Mouse (Mus musculus): ENCODE data around the gene Foxo1. TPM values are rescaled to one million over a fixed set of nuclear protein-coding genes. Genes with fewer than 3 reads are reported as not detected.

The Foxo1 gene
- polyA plus RNA-seq, 1 experiment from 2014 or later: 5.4 TPM

- ATAC-seq (replicated peaks; ENCODE audit: insufficient number of reproducible peaks, insufficient read depth, low FRiP score, low read depth): no peak
- WGBS: 59% methylated on average over 5 of the region's 5 CpGs
- Histone ChIP-seq H3K27ac (no peak overlapping the region), H3K36me3 (no peaks in the 10 kb centered on the region), H3K27me3 (no peaks in the 10 kb centered on the region), H3K9me3 (replicated peaks) (no peaks in the 10 kb centered on the region), H3K9ac (no peak overlapping the region), H3K4me1 (replicated peaks) (no peaks in the 10 kb centered on the region), H3K4me2 (no peak overlapping the region), H3K4me3 (no peak overlapping the region)
Observed at GRCm38 (mm10) chr3:52376974-52377373, 108.8 kb downstream of the Foxo1 start.

DNA sequence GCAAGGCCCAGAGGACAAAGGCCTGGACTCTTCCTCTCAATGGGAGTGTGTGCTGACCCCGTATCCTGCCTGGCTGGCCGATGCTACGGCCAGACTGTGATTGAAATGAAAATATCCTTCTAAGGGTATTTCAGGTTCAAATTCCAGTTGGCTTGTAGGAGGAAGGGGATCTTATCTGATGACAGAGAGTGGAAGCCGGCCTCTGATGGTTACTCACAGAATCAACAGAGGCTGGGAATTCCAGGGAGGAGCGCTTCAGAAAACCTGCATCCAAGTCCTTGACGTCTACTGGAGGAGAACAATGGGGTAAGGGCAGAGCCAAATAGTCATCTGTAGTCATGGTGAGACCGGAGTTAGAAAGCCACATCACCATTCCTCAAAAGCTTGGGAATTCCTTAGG, 115.2 kb downstream of the Foxo1 start:
- no peak for ATAC-seq (replicated peaks; ENCODE audit: insufficient number of reproducible peaks, insufficient read depth, low FRiP score, low read depth)
- H3K4me3 ChIP-seq: no peak overlapping the region
- no peaks in the 10 kb centered on the region for H3K36me3 ChIP-seq
- H3K27ac ChIP-seq: no peak overlapping the region
- no peak overlapping the region for H3K9ac ChIP-seq
- H3K4me2 ChIP-seq: no peak overlapping the region
- H3K4me1 ChIP-seq (replicated peaks): no peaks in the 10 kb centered on the region
- no peaks in the 10 kb centered on the region for H3K27me3 ChIP-seq
- no peaks in the 10 kb centered on the region for H3K9me3 ChIP-seq (replicated peaks)
- 68% methylated on average over 7 of the region's 7 CpGs for WGBS

DNA sequence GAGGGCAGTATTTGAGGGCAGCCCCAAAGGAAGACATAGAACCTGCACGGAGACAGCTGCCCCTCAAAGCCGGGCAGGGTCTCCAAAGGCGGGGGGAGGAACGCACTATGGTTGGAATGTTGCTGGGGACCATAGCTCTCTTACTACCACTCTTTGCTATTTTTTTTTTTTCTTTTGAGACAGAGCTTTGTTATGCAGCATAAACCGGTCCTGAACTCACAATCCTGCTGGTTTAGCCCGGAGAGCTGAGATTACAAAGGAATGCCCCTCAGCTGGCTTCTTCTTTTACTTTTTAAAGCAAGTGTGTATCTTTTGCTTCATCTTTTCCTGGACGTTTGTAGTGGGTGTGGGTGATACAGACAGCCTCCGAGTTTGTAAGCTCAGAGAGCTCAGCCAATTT, 118.2 kb downstream of the Foxo1 start:
- H3K27ac ChIP-seq: no peak overlapping the region
- no peaks in the 10 kb centered on the region for H3K4me1 ChIP-seq (replicated peaks)
- H3K4me3 ChIP-seq: no peak overlapping the region
- H3K27me3 ChIP-seq: no peaks in the 10 kb centered on the region
- no peaks in the 10 kb centered on the region for H3K36me3 ChIP-seq
- 31% methylated on average over 8 of the region's 8 CpGs for WGBS
- H3K9me3 ChIP-seq (replicated peaks): no peaks in the 10 kb centered on the region
- no peak overlapping the region for H3K4me2 ChIP-seq
- no peak overlapping the region for H3K9ac ChIP-seq
- no peak for ATAC-seq (replicated peaks; ENCODE audit: insufficient number of reproducible peaks, insufficient read depth, low FRiP score, low read depth)

DNA sequence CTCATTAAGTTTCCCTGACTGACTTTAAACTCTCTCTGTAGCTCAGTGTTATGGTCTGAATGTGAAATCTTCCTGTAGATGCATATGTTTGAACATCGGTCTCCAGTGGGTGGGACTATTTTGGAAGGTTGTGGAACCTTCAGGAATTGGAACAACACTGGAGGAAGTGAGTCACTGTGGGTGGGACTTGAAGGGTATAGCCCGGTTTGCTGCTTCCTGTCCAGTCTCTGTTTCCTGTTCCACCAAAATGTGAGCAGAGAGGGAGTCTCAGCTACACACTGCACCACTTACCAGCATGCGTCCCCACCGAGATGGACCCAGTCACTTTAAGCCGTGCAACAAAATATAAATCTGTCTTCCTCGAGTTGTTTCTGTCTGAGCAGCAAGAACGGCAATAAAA, 122.2 kb downstream of the Foxo1 start:
- H3K9me3 ChIP-seq (replicated peaks): no peaks in the 10 kb centered on the region
- no peak overlapping the region for H3K4me3 ChIP-seq
- no peaks in the 10 kb centered on the region for H3K27me3 ChIP-seq
- no peak overlapping the region for H3K9ac ChIP-seq
- no peaks in the 10 kb centered on the region for H3K4me1 ChIP-seq (replicated peaks)
- no peaks in the 10 kb centered on the region for H3K36me3 ChIP-seq
- no peak overlapping the region for H3K4me2 ChIP-seq
- WGBS: 80% methylated on average over 7 of the region's 7 CpGs
- ATAC-seq (replicated peaks; ENCODE audit: insufficient number of reproducible peaks, insufficient read depth, low FRiP score, low read depth): no peak
- H3K27ac ChIP-seq: no peak overlapping the region

GRCm38 (mm10) chr3:52390766-52391665, 122.9 kb downstream of the Foxo1 start:
- Histone ChIP-seq H3K27ac (no peak overlapping the region), H3K9me3 (replicated peaks) (no peaks in the 10 kb centered on the region), H3K4me2 (no peak overlapping the region), H3K9ac (no peak overlapping the region), H3K36me3 (no peaks in the 10 kb centered on the region), H3K4me1 (replicated peaks) (no peaks in the 10 kb centered on the region), H3K4me3 (no peak overlapping the region), H3K27me3 (no peaks in the 10 kb centered on the region)
- 72% methylated on average over 17 of the region's 17 CpGs for WGBS
- no peak for ATAC-seq (replicated peaks; ENCODE audit: insufficient number of reproducible peaks, insufficient read depth, low FRiP score, low read depth)

- H3K9ac ChIP-seq: no peak overlapping the region
- no peaks in the 10 kb centered on the region for H3K27me3 ChIP-seq
- no peak overlapping the region for H3K4me2 ChIP-seq
- no peak overlapping the region for H3K27ac ChIP-seq
- H3K4me3 ChIP-seq: no peak overlapping the region
- ATAC-seq (replicated peaks; ENCODE audit: insufficient number of reproducible peaks, insufficient read depth, low FRiP score, low read depth): no peak
- H3K4me1 ChIP-seq (replicated peaks): no peaks in the 10 kb centered on the region
- H3K9me3 ChIP-seq (replicated peaks): no peaks in the 10 kb centered on the region
- H3K36me3 ChIP-seq: no peaks in the 10 kb centered on the region
- WGBS: 75% methylated on average over 6 of the region's 6 CpGs
Observed at GRCm38 (mm10) chr3:52391897-52392296, 123.8 kb downstream of the Foxo1 start.

- ATAC-seq (replicated peaks; ENCODE audit: insufficient number of reproducible peaks, insufficient read depth, low FRiP score, low read depth): no peak
Observed at GRCm38 (mm10) chr3:52392521-52392920, 124.4 kb downstream of the Foxo1 start.

GRCm38 (mm10) chr3:52393171-52393570, 125.0 kb downstream of the Foxo1 start:
- Histone ChIP-seq H3K4me3 (no peak overlapping the region), H3K4me1 (replicated peaks) (no peaks in the 10 kb centered on the region), H3K4me2 (no peak overlapping the region), H3K27ac (no peak overlapping the region), H3K9ac (no peak overlapping the region), H3K9me3 (replicated peaks) (no peaks in the 10 kb centered on the region), H3K36me3 (no peaks in the 10 kb centered on the region), H3K27me3 (no peaks in the 10 kb centered on the region)
- WGBS: 56% methylated on average over 10 of the region's 10 CpGs
- ATAC-seq (replicated peaks; ENCODE audit: insufficient number of reproducible peaks, insufficient read depth, low FRiP score, low read depth): no peak

More at GRCm38 (mm10) chr3:52392521-52392920, 124.4 kb downstream of the Foxo1 start:
- no peaks in the 10 kb centered on the region for H3K4me1 ChIP-seq (replicated peaks)
- no peak overlapping the region for H3K4me3 ChIP-seq
- no peak overlapping the region for H3K9ac ChIP-seq
- WGBS: 65% methylated on average over 2 of the region's 2 CpGs
- H3K4me2 ChIP-seq: no peak overlapping the region
- H3K27me3 ChIP-seq: no peaks in the 10 kb centered on the region
- no peaks in the 10 kb centered on the region for H3K36me3 ChIP-seq
- no peak overlapping the region for H3K27ac ChIP-seq
- no peaks in the 10 kb centered on the region for H3K9me3 ChIP-seq (replicated peaks)

GRCm38 (mm10) chr3:52396121-52396731, 128.1 kb downstream of the Foxo1 start:
- 79% methylated on average over 13 of the region's 13 CpGs for WGBS
- ATAC-seq (replicated peaks; ENCODE audit: insufficient number of reproducible peaks, insufficient read depth, low FRiP score, low read depth): no peak
- Histone ChIP-seq H3K9me3 (replicated peaks) (no peaks in the 10 kb centered on the region), H3K9ac (no peak overlapping the region), H3K4me3 (no peak overlapping the region), H3K27me3 (no peaks in the 10 kb centered on the region), H3K4me1 (replicated peaks) (peaks cover 14% of the 10 kb centered on the region), H3K4me2 (no peak overlapping the region), H3K36me3 (no peaks in the 10 kb centered on the region), H3K27ac (no peak overlapping the region)

GRCm38 (mm10) chr3:52396951-52397615, 128.9 kb downstream of the Foxo1 start:
- H3K4me3 ChIP-seq: no peak overlapping the region
- H3K9me3 ChIP-seq (replicated peaks): no peaks in the 10 kb centered on the region
- no peaks in the 10 kb centered on the region for H3K36me3 ChIP-seq
- H3K4me1 ChIP-seq (replicated peaks): peaks cover 22% of the 10 kb centered on the region
- H3K4me2 ChIP-seq: no peak overlapping the region
- H3K27ac ChIP-seq: no peak overlapping the region
- no peaks in the 10 kb centered on the region for H3K27me3 ChIP-seq
- no peak overlapping the region for H3K9ac ChIP-seq
- no peak for ATAC-seq (replicated peaks; ENCODE audit: insufficient number of reproducible peaks, insufficient read depth, low FRiP score, low read depth)
- 77% methylated on average over 10 of the region's 10 CpGs for WGBS

- Histone ChIP-seq H3K4me2 (no peak overlapping the region), H3K27ac (no peak overlapping the region), H3K9me3 (replicated peaks) (no peaks in the 10 kb centered on the region), H3K36me3 (no peaks in the 10 kb centered on the region), H3K9ac (no peak overlapping the region), H3K4me1 (replicated peaks) (peaks cover 22% of the 10 kb centered on the region), H3K27me3 (no peaks in the 10 kb centered on the region), H3K4me3 (no peak overlapping the region)
- no peak for ATAC-seq (replicated peaks; ENCODE audit: insufficient number of reproducible peaks, insufficient read depth, low FRiP score, low read depth)
- 77% methylated on average over 8 of the region's 8 CpGs for WGBS
Observed at GRCm38 (mm10) chr3:52397961-52398360, 129.8 kb downstream of the Foxo1 start.

Measured in heart, embryonic 15.5 days (tissue).